Mouse (Mus musculus) CD8-positive naive resting alpha-beta T cell, adult 2 months (primary cell): Measurements from ENCODE around the gene Fzd7.
"Not testable (repeated sequence)": the region's sequence is repeated elsewhere in the genome, so short reads cannot be mapped to it uniquely, and the experiment has no call there.

ENCODE experiments used
- DNase-seq, 2 experiments: peaks; one replicate each; pipeline ENCODE4 v3.0.0; 2022; ENCODE audit warnings: low read depth in 2 of 2, low spot score in 2 of 2

The Fzd7 gene

DNA sequence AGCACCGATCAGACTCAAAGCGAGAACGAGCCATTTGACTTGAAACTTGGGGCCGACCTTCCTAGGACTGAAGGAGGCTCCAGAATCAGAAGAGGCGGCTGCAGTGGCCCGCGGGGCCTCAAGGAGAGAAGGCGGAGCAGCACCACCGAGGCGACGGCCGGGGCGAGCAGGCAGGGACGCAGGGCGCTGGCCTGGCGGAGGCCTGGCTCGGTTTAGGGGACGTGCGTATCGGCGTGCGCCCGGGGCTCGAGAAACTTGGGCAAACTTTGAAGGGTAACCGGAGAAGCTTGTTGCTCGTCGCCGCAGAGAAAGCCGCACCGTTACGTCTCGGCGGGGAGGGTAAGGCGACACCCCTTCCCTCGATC is at the start of gene Fzd7:
TSS of gene Fzd7 (plus strand) at position 94 of the 365 bp plus-strand sequence.
- peak; percentile 18 to 43 for DNase-seq

DNA sequence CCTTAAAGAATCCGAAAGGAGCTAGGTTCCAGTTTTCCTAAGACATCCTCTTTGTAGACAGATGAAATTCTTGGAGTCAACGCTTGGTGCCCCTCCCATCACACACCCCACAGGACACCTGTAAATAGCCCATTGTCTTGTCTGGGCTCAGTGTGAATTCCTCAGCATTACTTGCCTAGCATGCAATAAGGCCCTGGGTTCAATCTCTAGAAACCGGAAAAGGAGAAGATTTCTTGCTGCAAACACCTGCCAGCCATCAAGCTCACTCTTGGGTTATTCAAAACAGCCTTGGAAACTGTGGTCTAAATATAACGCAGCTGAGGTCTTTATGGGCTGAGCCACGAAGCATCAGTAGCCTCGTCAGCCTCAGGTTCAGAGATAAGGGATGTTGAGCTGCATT is 48.9 kb upstream of the Fzd7 start:
- no peak for DNase-seq

DNA sequence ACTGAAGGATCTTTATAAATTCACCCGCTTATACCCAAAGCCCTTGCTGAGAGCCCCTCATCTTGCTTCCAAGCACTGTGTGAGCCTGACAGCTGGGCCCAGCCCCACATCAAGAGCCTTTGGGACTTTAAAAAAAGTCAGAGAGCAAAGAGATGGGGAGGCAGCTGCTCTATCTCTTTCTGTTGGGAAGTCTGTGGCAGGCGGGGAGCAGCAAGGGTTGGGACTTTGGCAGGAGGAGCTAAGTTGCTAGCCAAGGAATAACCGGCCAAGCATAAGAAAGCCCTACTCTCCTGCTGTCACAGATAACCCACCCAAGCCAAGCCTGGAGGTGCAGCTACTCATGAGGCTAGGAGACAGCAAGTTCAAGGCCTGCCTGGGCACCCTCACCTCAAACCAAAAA is 48.2 kb upstream of the Fzd7 start:
- DNase-seq = no peak

DNA sequence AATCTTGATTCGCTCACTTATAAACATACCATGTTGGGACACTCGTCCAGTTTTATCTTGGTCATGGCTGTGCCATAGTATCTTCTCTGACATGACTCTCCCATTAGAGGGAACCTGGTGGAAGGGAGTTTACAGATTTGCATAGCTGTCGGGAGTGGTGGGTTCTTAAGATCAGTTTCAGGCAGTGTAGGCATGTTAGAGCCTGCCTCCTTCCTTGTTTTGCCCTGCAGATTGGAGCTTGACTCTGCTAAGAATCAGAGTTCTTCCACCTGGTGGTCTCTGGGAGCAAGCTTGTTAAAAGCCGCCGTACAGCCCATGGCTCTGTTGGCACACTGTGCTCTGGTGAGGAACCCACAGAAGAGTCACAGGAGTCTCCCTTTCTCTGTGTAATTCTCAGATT is 47.0 kb upstream of the Fzd7 start:
- DNase-seq = no peak

DNA sequence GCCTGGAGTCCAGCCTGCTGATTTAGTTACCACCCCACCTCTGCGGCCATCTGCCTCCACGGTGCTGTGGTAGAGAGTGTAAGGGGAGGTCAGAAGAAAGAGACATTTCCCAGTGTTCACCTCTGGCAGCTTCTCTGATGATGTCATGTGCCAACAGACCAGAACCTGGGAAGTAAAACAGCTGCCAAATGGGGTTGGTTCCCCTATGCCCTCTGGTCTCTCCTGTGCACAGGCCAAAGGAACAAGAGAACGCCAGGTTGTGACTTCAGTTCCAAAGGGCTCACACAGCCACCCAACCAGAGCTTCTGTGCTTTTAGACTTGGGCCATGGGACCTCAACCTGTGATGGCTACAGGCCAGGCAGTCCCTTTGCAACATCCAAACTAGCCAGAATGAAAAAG is 45.9 kb upstream of the Fzd7 start:
- DNase-seq = no peak

DNA sequence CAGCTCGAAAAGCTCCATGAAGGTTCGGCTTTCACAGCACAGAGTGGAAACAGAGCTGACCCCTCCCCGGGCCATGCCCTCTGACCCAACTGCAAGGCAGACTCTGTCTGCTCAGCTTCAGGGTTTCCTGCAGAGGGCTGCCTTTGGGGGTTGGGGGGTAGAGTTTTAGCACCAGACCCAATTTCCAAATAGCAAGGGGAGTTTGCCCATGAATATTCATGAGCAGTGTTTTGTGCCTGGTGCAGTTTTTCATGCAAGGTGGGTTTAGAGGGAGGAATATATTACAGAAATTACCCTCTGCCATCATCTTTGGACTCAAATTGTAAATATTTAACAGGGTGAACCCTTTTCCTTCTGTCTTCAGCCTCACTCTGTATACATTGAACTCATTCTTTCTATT is 44.3 kb upstream of the Fzd7 start:
- DNase-seq = no peak

DNA sequence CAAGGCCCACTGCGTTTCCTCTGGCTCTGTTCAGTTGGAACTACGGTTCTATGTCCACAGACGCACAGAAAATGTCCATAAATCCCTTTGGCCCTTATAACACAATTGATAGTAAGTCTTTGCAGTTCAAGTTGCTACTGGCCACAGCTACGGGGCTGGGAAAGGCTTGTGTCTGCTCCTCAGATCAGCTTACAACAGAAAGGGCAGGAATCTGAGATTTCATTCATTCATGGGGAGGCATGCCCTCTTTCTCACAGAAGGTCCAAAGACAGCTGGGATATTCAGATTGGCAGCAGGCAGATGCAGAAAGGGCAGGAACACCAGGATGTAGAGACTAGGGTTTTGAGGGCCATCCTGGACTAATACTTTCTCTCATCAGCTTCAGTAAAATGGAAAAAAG is 43.9 kb upstream of the Fzd7 start:
- no peak for DNase-seq

DNA sequence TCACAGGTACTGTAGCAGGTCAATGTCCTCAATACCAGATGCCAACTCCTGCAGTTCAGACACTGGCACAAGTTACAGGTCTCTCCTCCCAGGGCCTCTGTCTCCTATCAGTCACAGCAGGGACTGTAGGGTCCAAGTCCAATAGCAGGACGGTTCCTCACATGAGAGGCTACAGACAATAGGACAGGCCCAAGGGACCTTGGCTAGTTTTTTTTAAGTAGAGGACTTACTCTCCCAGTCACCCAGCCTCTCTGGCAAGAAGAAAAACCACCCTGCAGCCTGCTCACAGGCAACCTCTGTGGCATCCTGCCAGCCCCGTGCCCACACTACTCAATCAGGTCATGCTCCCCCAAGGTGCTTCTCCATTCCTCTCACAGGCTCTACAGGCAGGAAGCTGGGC is 43.0 kb upstream of the Fzd7 start:
- DNase-seq = no peak

DNA sequence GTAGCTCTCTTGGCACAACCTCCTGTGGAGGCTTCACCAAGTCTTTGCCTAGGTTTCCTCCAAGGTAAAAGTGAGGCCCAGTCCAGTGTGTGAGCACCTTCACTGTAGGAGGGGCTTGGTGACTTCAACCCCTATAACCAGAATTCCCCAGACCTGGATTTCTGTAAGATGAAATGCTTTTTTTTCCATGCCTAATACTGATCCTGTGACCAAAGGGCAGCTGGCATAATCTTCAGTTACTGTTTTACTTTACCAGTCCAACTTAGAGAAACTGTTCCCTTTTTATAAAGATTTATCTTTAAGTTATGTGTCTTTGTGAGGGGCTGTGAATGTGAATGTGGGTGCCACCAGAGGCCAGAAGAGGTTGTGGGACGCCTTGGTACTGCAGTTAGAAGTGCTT is 42.3 kb upstream of the Fzd7 start:
- DNase-seq = no peak

DNA sequence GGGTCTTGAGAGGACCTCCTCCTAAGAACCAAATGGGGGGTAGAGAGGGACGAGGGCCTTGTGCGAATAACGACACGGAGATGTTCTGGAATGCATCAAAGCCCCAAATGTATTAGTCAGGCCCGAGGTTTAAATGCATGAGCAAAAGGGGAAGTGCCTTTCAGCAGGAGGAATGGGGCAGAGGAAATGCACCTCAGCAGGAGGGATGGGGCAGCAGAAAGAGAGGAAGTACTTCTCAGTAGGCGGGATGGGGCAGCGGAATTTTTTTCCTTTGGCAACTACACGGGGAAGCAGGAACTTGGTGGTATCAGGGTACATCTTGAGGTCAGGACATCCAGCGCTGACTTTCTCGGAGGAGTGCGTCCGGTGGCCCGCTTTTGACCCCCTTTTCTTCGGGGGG is 39.5 kb upstream of the Fzd7 start:
- DNase-seq = not testable (repeated sequence)

DNA sequence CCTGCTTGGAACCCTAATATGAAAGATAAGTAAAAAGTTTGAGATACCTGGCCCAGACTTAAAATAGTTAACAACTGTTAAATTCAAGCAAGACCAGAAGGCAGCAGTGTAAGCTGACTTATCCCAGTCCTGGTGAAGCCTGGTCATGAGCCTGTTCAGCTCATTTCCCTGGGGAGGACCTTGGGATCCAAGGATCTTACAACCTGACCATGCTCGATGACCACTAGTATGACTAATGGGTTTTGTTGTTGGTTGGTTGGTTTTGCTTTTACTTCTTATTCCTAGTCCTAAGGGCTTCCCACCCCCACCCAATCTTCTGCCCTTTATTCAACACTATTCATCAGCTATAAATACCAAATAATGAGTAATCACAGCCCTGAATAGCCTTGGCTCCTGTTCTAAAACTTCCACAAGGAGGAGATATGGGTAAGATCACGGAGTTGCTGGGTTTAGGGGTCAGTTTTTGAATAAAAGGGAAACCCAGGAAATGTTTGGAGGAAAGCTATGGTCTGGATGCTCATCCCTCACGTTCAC is 38.0 kb upstream of the Fzd7 start:
- DNase-seq = no peak

DNA sequence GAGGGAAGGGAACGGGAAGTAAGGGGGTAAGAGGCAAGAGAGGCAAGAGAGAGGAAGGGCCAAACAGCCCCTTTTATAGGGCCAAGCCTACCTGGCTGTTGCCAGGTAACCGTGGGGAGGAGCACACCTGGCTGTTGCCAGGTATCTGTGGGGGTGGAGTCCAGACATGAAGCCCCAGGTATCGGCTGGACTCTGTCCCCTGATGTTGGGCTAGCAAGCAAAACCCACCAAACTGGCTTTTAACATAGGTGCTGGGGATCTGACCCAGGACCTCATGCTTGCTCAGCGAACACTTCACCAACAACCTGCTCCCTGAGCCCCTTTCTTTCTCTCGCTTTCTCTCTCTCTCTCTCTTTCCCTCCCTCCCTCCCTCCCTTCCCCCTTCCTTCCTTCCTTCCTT is 37.0 kb upstream of the Fzd7 start:
- no peak for DNase-seq

DNA sequence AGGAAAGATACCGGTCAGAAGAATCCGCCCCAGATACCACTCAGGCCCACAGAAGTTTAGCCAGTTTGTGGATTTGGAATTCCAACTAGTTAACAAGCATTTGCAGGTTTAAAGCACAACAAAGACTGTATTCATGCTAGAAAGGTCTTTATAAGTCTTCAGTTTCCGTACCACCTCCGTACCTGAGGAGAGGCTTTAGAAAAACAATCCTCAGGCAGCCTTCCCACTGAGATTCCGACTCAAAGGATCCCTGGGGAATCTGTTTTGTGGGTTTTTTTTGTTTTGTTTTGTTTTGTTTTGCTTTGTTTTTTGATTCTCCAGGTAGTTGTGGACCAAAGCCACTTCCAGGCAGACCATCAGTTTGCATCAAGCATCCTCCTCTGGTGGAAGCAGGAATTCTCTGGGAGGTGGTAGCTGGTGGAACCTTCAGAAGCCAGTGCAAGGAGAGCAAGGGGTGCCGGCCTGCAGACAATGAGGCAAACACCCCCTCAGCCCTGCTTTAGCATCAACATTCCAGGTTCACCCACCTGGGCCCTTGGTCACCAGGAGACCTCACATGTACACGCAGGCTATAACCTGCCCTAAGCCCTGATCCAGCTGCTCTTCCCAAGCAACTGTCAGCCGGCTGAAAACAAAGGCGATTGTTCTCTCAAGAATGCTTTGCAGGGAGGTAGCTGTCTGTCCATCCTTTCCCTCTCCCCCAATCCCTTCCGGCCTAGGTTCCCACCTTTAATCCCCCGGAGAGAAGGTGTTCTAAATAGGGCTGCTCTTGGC is 33.5 kb upstream of the Fzd7 start:
- no peak for DNase-seq

DNA sequence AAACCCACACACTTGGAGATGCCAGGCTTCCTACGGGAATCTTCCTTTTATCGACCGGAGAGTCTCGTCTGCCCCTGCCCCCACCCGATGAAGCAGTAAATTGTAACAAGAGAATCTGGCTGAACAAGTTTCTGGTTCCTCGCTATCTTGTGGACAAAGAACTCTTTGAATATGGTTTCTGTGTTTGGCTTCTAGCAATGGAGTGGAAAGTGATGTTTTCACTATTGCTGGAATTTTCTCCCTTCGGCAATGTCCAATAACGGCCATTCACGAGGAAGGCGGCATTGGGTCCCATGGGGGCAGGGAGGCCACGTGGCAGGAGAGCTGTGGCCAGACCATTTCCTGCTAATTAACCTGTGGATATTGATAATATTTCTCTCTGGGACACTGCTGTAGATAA is 32.8 kb upstream of the Fzd7 start:
- no peak for DNase-seq

DNA sequence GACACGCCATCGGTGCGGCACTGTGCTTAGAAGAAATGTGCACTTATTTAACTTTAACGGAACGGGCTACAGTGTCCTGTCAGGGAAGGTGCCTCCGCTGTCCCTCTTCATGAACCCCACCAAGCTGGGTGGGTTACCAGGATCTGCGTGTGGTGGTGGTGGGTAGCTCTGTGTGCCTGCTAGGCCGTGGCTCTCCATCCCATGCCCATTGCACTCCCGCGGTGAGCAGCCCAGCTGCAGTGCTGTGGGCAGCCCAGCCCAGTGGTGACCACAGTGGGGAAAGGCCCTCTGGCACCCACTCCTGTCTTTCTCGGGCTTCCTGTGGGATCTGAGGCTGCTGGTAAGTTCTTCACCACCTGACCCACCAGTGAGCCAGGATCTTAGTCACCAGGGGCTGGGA is 31.3 kb upstream of the Fzd7 start:
- no peak for DNase-seq

DNA sequence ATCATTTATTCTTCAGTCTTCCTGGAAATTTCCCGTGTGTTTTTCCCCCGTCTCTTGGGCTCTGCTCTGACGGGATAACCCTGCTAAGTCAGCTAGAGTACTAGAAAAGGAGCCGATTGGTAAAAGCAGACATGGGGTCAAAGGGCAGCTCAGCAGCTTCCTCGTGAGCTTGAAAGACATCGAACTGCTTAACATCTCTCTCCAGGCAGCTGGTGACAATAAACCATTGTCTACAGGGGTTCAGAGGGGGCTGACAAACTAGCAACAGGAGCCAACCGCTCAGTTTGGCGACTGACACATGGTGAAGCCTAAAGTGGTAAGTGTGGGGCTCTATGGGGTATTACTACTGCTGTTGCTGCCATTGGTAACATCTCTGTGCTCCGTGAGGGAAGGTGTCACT is 30.6 kb upstream of the Fzd7 start:
- DNase-seq = no peak

DNA sequence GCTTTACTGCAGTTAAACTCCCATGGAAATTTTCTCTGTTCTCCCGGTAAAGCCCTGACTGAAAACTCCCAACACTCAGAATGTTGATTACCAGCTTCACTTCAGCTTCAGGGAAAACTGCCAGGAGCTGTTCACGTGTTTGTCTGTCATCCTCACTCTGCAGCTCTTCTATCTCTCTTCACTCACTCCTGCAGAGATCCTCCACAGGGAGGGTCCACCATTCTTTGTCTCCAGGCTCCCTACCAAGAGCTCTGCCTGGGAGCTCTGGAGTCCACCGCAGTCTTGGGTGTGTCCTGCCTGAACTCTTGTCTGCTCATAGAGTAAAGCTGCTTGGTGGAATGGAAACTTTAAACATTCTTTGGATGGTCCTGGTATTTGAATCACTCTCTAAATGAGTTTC is 25.4 kb upstream of the Fzd7 start:
- DNase-seq = no peak

DNA sequence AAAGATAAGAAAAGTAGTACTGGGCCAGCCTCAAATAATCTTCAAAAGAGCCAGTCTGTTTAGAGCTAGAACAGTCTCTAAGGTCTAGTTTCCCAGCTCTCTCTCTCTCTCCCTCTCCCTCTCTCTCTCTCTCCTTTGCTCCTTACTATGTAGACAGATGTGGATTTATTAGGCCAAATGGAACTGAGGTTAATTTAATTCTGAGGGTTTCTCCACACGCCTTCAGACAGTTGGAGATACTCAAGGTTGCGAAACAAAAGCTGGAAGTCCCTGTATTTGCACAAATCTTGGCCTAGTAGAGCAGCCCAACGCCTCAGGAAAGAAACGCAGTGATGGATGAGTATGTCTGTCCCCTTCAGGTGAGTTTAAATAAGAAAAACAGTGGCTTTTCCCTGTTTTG is 24.4 kb upstream of the Fzd7 start:
- no peak for DNase-seq

DNA sequence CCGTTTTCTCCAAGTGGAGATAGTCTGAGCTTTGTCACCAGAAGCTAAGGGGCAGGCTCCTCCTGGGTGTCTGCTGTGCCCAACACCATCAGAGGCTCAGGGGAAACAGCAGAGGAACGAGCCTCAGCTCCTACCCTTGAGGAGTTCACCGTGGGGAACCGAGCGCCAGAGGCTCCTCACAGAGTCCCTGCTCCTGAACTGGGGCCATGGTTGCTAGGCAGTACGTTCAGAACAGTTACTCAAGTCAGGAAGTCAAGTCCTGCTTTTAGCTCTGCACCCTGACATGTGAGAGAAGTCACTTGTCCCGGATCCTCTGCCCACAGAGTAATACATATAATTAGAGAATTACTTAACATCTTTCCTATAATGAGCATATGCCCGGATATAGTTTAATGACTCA is 23.3 kb upstream of the Fzd7 start:
- DNase-seq = no peak

DNA sequence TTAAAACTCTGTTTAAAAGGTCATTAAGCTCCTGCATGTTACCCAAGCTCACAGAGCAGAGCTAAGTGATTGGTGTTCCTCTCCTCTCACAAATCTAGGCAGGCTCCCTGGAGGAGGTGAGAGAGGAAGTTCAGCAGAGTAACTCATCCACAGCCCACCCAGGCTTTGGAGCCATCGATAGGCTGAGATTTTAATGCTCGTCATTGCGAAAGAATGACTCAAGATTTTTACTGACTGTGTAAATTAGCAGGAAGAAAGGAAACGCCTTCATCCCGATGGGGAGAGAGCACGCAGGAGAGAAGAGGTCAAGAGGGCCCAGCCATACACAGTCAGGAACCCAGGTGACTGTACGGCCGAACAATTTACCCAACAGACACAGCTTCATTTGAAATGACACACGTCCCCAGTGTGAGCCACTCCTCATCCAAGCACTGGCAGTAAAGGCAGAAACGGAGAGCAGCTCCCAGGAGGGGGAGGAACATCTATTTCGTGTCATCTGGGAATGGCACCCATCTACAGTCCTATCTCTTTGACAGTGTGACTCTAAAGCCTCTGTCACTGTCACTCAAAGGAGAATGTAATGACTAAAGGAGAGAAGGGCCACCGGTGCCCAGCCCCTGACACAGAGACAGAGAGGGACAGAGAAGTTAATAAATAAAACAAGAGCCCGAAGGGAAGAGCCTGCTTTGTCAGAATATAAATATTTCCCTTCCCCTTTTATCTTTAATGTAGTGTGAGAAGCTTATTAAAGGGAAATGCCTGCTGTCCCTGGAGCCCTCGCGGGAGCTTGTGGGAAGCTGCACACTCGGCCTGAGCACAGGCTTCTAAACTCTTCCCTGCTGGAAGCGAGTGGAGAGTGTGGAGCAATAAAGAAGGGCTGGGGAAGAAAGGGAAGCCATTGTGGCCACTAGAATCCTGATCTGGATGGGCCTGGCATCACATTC is 17.3 kb upstream of the Fzd7 start:
- no peak for DNase-seq

DNA sequence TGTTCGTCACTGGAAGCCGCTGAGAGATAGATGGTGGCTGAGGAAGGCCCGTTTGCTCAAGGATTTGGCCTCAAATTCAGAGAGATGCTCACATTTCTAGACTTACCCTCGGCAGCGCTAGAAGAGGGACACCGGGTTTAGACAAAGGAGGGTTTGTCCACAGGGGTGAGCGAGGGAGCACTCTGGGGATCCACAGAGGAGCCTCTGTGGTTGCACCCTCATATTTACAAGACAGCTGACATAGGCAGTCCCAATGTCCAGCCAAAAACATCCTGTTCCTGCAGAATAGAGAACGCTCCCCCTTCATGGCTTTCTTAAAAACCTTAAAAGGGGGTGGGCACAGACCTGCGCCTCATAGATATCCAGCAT is 16.6 kb upstream of the Fzd7 start:
- no peak for DNase-seq

DNA sequence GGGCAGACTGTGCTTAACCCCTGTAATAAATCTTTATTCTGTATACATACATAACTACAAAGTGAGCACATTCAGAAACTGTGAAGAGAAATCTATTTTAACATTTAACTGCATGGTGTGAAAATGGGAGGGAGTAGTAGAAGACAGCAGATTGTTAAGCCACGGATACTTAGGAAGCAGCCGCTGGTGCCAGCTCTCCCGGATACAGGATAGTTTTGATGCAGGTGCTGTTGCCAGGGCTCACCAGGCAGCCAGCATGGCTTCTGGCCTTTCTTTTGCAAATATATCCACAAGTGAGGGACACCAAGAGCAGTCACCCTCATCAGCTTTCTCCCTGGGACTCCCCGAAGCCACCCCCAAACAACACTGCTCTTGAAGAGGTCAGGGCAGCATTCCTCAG is 13.1 kb upstream of the Fzd7 start:
- no peak for DNase-seq
